ENCODE assay signal across 9 mouse cellular contexts in genomic region chr11:103170111-103170493, GRCm38 (mm10). TPM values are rescaled to one million over a fixed set of nuclear protein-coding genes. Genes with fewer than 3 reads are reported as not detected.
A peak's percentile ranks its signal among the peaks of the same experiment; 100 is the strongest.
DNase-seq lines count a peak whose midpoint lies in the region; ATAC-seq and TF ChIP-seq lines count a peak whose summit lies in the region.
"Had no signal": no experiment of that assay in that cellular context is flagged by ENCODE, and none has a peak within 500 bp of the region (broad histone marks: within the 10 kb centered on the region; RNA-seq: fewer than 3 reads in every experiment).

No protein-coding gene starts in this region.

- no peak overlapping the region for H3K27ac ChIP-seq in lung, embryonic 14.5 days (ENCODE audit: low read depth)
- H3K27ac ChIP-seq in embryonic facial prominence, embryonic 15.5 days (replicated peaks), result no peak overlapping the region
- H3K27ac ChIP-seq in intestine, embryonic 16.5 days (ENCODE audit: low read length), result no peak overlapping the region
- no peak overlapping the region for H3K27ac ChIP-seq in neural tube, embryonic 14.5 days (ENCODE audit: low read depth, low read length)

- DNase-seq in lung, embryonic 14.5 days, result no peak
- DNase-seq in lung, adult 18-20 months, result no peak
- no peak for DNase-seq in adrenal gland, postnatal 14 days
- no peak for DNase-seq in cerebellum, postnatal 4 days (ENCODE audit: low spot score in 2 of 2)

- no peaks in the 10 kb centered on the region for H3K36me3 ChIP-seq in lung, embryonic 14.5 days (ENCODE audit: insufficient read depth)
- no peaks in the 10 kb centered on the region for H3K36me3 ChIP-seq in embryonic facial prominence, embryonic 15.5 days
- no peaks in the 10 kb centered on the region for H3K36me3 ChIP-seq in intestine, embryonic 16.5 days (ENCODE audit: control insufficient read depth, insufficient read depth, low read length)
- no peaks in the 10 kb centered on the region for H3K36me3 ChIP-seq in neural tube, embryonic 14.5 days (ENCODE audit: control insufficient read depth, insufficient read depth, low read length)

- no peaks in the 10 kb centered on the region for H3K9me3 ChIP-seq in lung, embryonic 14.5 days (ENCODE audit: low read depth, low read length)
- no peaks in the 10 kb centered on the region for H3K9me3 ChIP-seq in embryonic facial prominence, embryonic 15.5 days (replicated peaks)
- no peaks in the 10 kb centered on the region for H3K9me3 ChIP-seq in intestine, embryonic 16.5 days (ENCODE audit: control insufficient read depth, low read length)
- no peaks in the 10 kb centered on the region for H3K9me3 ChIP-seq in neural tube, embryonic 14.5 days (ENCODE audit: control insufficient read depth, low read length)

- H3K4me3 ChIP-seq in lung, embryonic 14.5 days (ENCODE audit: low read depth, low read length), result peak overlapping the region; percentile 55; the same call in 1 of the 2 replicates
- H3K4me3 ChIP-seq in embryonic facial prominence, embryonic 15.5 days (replicated peaks), result peak overlapping the region; percentile 54
- peak overlapping the region; percentile 64 for H3K4me3 ChIP-seq in intestine, embryonic 16.5 days (ENCODE audit: low read length)
- peak overlapping the region; percentile 62 for H3K4me3 ChIP-seq in neural tube, embryonic 14.5 days (ENCODE audit: low read depth, low read length)

- H3K9ac ChIP-seq in lung, embryonic 14.5 days, result no peak overlapping the region
- no peak overlapping the region for H3K9ac ChIP-seq in embryonic facial prominence, embryonic 15.5 days
- H3K9ac ChIP-seq in intestine, embryonic 16.5 days (ENCODE audit: low read depth, low read length), result peak overlapping the region; percentile 71; the same call in 1 of the 2 replicates
- H3K9ac ChIP-seq in neural tube, embryonic 14.5 days (replicated peaks; ENCODE audit: low read depth, low read length), result peak overlapping the region; percentile 73; the same call in 1 of the 2 replicates

- no peak for ATAC-seq in lung, embryonic 14.5 days (ENCODE audit: insufficient read depth)
- no peak for ATAC-seq in embryonic facial prominence, embryonic 15.5 days (ENCODE audit: insufficient number of reproducible peaks, low FRiP score, low TSS enrichment, low read depth)
- ATAC-seq in intestine, embryonic 16.5 days, result no peak
- peak; percentile 9; the same call in 1 of the 2 replicates for ATAC-seq in neural tube, embryonic 14.5 days (ENCODE audit: low read depth)
- no peak for ATAC-seq in erythroblast, adult 5-6 weeks (replicated peaks; ENCODE audit: low FRiP score, poor library complexity, severe bottlenecking)

- peaks cover 44% of the 10 kb centered on the region for H3K27me3 ChIP-seq in lung, embryonic 14.5 days (ENCODE audit: insufficient read depth, low read length)
- H3K27me3 ChIP-seq in embryonic facial prominence, embryonic 15.5 days, result peaks cover 46% of the 10 kb centered on the region
- peaks cover 24% of the 10 kb centered on the region for H3K27me3 ChIP-seq in intestine, embryonic 16.5 days (replicated peaks; ENCODE audit: control insufficient read depth, insufficient read depth, low read length)
- H3K27me3 ChIP-seq in neural tube, embryonic 14.5 days (ENCODE audit: control insufficient read depth, insufficient read depth, low read length), result peaks cover 4% of the 10 kb centered on the region; the same call in 1 of the 2 replicates

- WGBS in lung, embryonic 14.5 days, result 39% methylated on average over 3 of the region's 3 CpGs
- 52% methylated on average over 3 of the region's 3 CpGs for WGBS in embryonic facial prominence, embryonic 15.5 days
- 51% methylated on average over 3 of the region's 3 CpGs for WGBS in intestine, embryonic 16.5 days
- 62% methylated on average over 3 of the region's 3 CpGs for WGBS in neural tube, embryonic 14.5 days

- TF ChIP-seq CTCF in lung, embryonic 14.5 days (IDR thresholded peaks at IDR 0.05; ENCODE audit: low read depth), result no peak

- H3K4me2 ChIP-seq in lung, embryonic 14.5 days, result peak overlapping the region; percentile 94
- H3K4me2 ChIP-seq in embryonic facial prominence, embryonic 15.5 days (replicated peaks), result peak overlapping the region; percentile 97
- peak overlapping the region; percentile 99 for H3K4me2 ChIP-seq in intestine, embryonic 16.5 days (ENCODE audit: low read depth, low read length)
- peak overlapping the region; percentile 81 for H3K4me2 ChIP-seq in neural tube, embryonic 14.5 days (ENCODE audit: low read depth, low read length)

- H3K4me1 ChIP-seq in lung, embryonic 14.5 days (ENCODE audit: insufficient read depth), result no peaks in the 10 kb centered on the region
- H3K4me1 ChIP-seq in embryonic facial prominence, embryonic 15.5 days, result peaks cover 12% of the 10 kb centered on the region
- 0 out of 2 replicates have a peak, but pooled peaks cover 2% of the 10 kb centered on the region for H3K4me1 ChIP-seq in intestine, embryonic 16.5 days (ENCODE audit: control insufficient read depth, insufficient read depth, low read length)
- peaks cover 13% of the 10 kb centered on the region for H3K4me1 ChIP-seq in neural tube, embryonic 14.5 days (ENCODE audit: control insufficient read depth, insufficient read depth, low read length)

RNA-seq across cellular contexts. Expression of gene Fmnl1, which starts 0.8 kb away (rescaled TPM):
- polyA plus RNA-seq in lung, embryonic 14.5 days (2014; fragmentation: Nextera tagmentation; extraction: Ambion mirVana), result 2.5 and 2.8 TPM in 2 replicates
- 2.7 TPM in 2 replicates for polyA plus RNA-seq in embryonic facial prominence, embryonic 15.5 days (2015; fragmentation: Nextera tagmentation; extraction: Ambion mirVana)
- polyA plus RNA-seq in intestine, embryonic 16.5 days (2015; fragmentation: Nextera tagmentation; extraction: Ambion mirVana), result 2.2 and 2.3 TPM in 2 replicates
- 5.1 and 9.2 TPM in 2 replicates for polyA plus RNA-seq in neural tube, embryonic 14.5 days (2014; fragmentation: Nextera tagmentation; extraction: Ambion mirVana)
- 70.7 and 93.0 TPM in 2 replicates for total RNA-seq in erythroblast, adult 5-6 weeks (2015; ENCODE audit: low replicate concordance)
- total RNA-seq in erythroblast, adult 5-6 weeks (2017; ENCODE audit: low replicate concordance), result 8.6 and 16.9 TPM in 2 replicates
- 14.4 and 30.4 TPM in 2 replicates for total RNA-seq in adrenal gland, postnatal 14 days (2021)

RNA-seq across cellular contexts. Expression of gene Hexim2, which starts 37.9 kb away (rescaled TPM):
- polyA plus RNA-seq in lung, embryonic 14.5 days (2014; fragmentation: Nextera tagmentation; extraction: Ambion mirVana), result 9.3 and 9.5 TPM in 2 replicates
- 14.0 and 14.1 TPM in 2 replicates for polyA plus RNA-seq in embryonic facial prominence, embryonic 15.5 days (2015; fragmentation: Nextera tagmentation; extraction: Ambion mirVana)
- 5.8 TPM in 2 replicates for polyA plus RNA-seq in intestine, embryonic 16.5 days (2015; fragmentation: Nextera tagmentation; extraction: Ambion mirVana)
- polyA plus RNA-seq in neural tube, embryonic 14.5 days (2014; fragmentation: Nextera tagmentation; extraction: Ambion mirVana), result 24.4 and 29.8 TPM in 2 replicates
- 0.96 and 3.1 TPM in 2 replicates for total RNA-seq in erythroblast, adult 5-6 weeks (2015; ENCODE audit: low replicate concordance)
- total RNA-seq in erythroblast, adult 5-6 weeks (2017; ENCODE audit: low replicate concordance), result 2.4 and 9.5 TPM in 2 replicates
- total RNA-seq in adrenal gland, postnatal 14 days (2021), result 3.9 and 5.6 TPM in 2 replicates

RNA-seq across cellular contexts. Expression of gene 1700023F06Rik, which starts 38.3 kb away (rescaled TPM):
- 0.89 and 1.2 TPM in 2 replicates for polyA plus RNA-seq in lung, embryonic 14.5 days (2014; fragmentation: Nextera tagmentation; extraction: Ambion mirVana)
- 1.4 and 2.0 TPM in 2 replicates for polyA plus RNA-seq in embryonic facial prominence, embryonic 15.5 days (2015; fragmentation: Nextera tagmentation; extraction: Ambion mirVana)
- polyA plus RNA-seq in intestine, embryonic 16.5 days (2015; fragmentation: Nextera tagmentation; extraction: Ambion mirVana), result 0.57 and 0.83 TPM in 2 replicates
- polyA plus RNA-seq in neural tube, embryonic 14.5 days (2014; fragmentation: Nextera tagmentation; extraction: Ambion mirVana), result 1.4 and 2.4 TPM in 2 replicates
- not detected in 2 replicates for total RNA-seq in erythroblast, adult 5-6 weeks (2015; ENCODE audit: low replicate concordance)
- not detected in 2 replicates for total RNA-seq in erythroblast, adult 5-6 weeks (2017; ENCODE audit: low replicate concordance)
- 0.45 and 0.93 TPM in 2 replicates for total RNA-seq in adrenal gland, postnatal 14 days (2021)
- polyA plus RNA-seq: inflammation-experienced regulatory T-cells, adult 6 months had no signal

RNA-seq across cellular contexts. Expression of gene Spata32, which starts 48.1 kb away (rescaled TPM):
- polyA plus RNA-seq in lung, embryonic 14.5 days (2014; fragmentation: Nextera tagmentation; extraction: Ambion mirVana), result not detected in 2 replicates
- not detected in 2 replicates for polyA plus RNA-seq in embryonic facial prominence, embryonic 15.5 days (2015; fragmentation: Nextera tagmentation; extraction: Ambion mirVana)
- polyA plus RNA-seq in intestine, embryonic 16.5 days (2015; fragmentation: Nextera tagmentation; extraction: Ambion mirVana), result not detected in 2 replicates
- polyA plus RNA-seq in neural tube, embryonic 14.5 days (2014; fragmentation: Nextera tagmentation; extraction: Ambion mirVana), result 0.32 and 0.92 TPM in 2 replicates
- not detected in 2 replicates for total RNA-seq in erythroblast, adult 5-6 weeks (2015; ENCODE audit: low replicate concordance)
- total RNA-seq in erythroblast, adult 5-6 weeks (2017; ENCODE audit: low replicate concordance), result not detected in 2 replicates
- total RNA-seq in adrenal gland, postnatal 14 days (2021), result not detected in 2 replicates
- polyA plus RNA-seq: inflammation-experienced regulatory T-cells, adult 6 months had no signal

RNA-seq across cellular contexts. Expression of gene Hexim1, which starts 54.1 kb away (rescaled TPM):
- polyA plus RNA-seq in lung, embryonic 14.5 days (2014; fragmentation: Nextera tagmentation; extraction: Ambion mirVana), result 5.3 and 5.8 TPM in 2 replicates
- 5.9 and 6.1 TPM in 2 replicates for polyA plus RNA-seq in embryonic facial prominence, embryonic 15.5 days (2015; fragmentation: Nextera tagmentation; extraction: Ambion mirVana)
- 4.2 and 4.6 TPM in 2 replicates for polyA plus RNA-seq in intestine, embryonic 16.5 days (2015; fragmentation: Nextera tagmentation; extraction: Ambion mirVana)
- polyA plus RNA-seq in neural tube, embryonic 14.5 days (2014; fragmentation: Nextera tagmentation; extraction: Ambion mirVana), result 5.8 and 6.1 TPM in 2 replicates
- 14.8 and 15.9 TPM in 2 replicates for total RNA-seq in erythroblast, adult 5-6 weeks (2015; ENCODE audit: low replicate concordance)
- 27.9 and 36.7 TPM in 2 replicates for total RNA-seq in erythroblast, adult 5-6 weeks (2017; ENCODE audit: low replicate concordance)
- total RNA-seq in adrenal gland, postnatal 14 days (2021), result 57.8 and 62.1 TPM in 2 replicates

Comparison
In these comparisons a context has a peak if more than half of its experiments do, and no peak if none do; other contexts are left out.
1. H3K9ac ChIP-seq: peak in intestine, embryonic 16.5 days (single experiment) and neural tube, embryonic 14.5 days (single experiment); none in lung, embryonic 14.5 days (single experiment) and embryonic facial prominence, embryonic 15.5 days (single experiment).
2. Peak in every context shown above with its lines, with median percentiles within 50 percentile points of each other: H3K4me2 ChIP-seq and H3K4me3 ChIP-seq.